Mouse (Mus musculus) liver, adult 2 months (tissue): ENCODE results near the gene Zc3h12a.

Experiments
- CTCF ChIP-seq: fragments of 200-500 bp; IDR thresholded peaks from 2 replicates; pipeline ENCODE4 v1.5.1; 2011; ENCODE audit warnings: low read depth, low read length, control low read depth
- POLR2A ChIP-seq: fragments of 200-500 bp; IDR thresholded peaks from 2 replicates; pipeline ENCODE4 v1.6.1; 2011; ENCODE audit warnings: low read length, control low read depth; ENCODE audit not compliant: insufficient read depth; ENCODE audit errors: extremely low read depth

DNA sequence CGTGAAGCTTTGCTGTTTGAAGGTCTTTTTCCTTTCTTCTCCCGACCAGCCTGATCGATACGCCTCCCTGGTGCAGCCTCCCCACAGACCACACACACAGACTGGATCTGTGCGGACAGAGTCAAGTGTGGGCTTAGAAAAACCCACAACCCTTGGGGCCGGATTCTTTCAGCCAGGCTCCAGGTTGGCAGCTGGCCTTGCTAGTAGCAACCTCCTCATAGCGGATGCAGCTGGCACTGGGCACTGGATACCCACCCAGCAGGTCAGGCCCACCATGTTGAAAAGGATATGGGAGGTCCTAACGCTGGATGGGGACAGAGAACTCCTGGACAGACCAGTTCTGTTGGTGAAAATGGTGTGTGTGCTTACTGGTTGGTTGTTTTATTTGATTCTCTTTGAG is 33.8 kb upstream of the Zc3h12a start:
- TF ChIP-seq POLR2A (no peak), CTCF (no peak)
